Mouse (Mus musculus) spleen, adult 2 months (tissue): ENCODE measurements around the gene Atp6v1e2. TPM values are rescaled to one million over a fixed set of nuclear protein-coding genes. Genes with fewer than 3 reads are reported as not detected.

Source experiments
- DNase-seq, 2 experiments: peaks; one replicate each; pipeline versions ENCODE4 v3.0.0 to v3.0.0-alpha.2; 2012 to 2021; ENCODE audit warnings: low spot score in 2 of 2, low read depth in 1 of 2
- H3K27ac ChIP-seq: fragments of 200-500 bp; 2 replicates; pipeline ENCODE4 v1.5.1; 2012; ENCODE audit warnings: low read length, inconsistent platforms; ENCODE audit not compliant: insufficient read depth
- H3K27me3 ChIP-seq: fragments of 200-500 bp; 2 replicates; pipeline ENCODE4 v1.6.1; 2012; ENCODE audit warnings: mild to moderate bottlenecking, moderate library complexity, low read length, inconsistent platforms; ENCODE audit not compliant: control insufficient read depth, insufficient read depth
- H3K36me3 ChIP-seq: fragments of 200-500 bp; 2 replicates; pipeline ENCODE4 v1.6.1; 2012; ENCODE audit warnings: mild to moderate bottlenecking, low read length, inconsistent platforms; ENCODE audit not compliant: control insufficient read depth, insufficient read depth
- H3K4me1 ChIP-seq: fragments of 200-500 bp; 2 replicates; pipeline ENCODE4 v1.6.1; 2011; ENCODE audit warnings: inconsistent platforms; ENCODE audit not compliant: control insufficient read depth, insufficient read depth, insufficient read length
- H3K4me3 ChIP-seq: fragments of 200-500 bp; 2 replicates; pipeline ENCODE4 v1.5.1; 2011; ENCODE audit warnings: mild to moderate bottlenecking, inconsistent platforms; ENCODE audit not compliant: insufficient read depth, insufficient read length; ENCODE audit errors: extremely low read depth
- CTCF ChIP-seq: fragments of 200-500 bp; IDR thresholded peaks from 2 replicates; pipeline ENCODE4 v1.5.1; 2011; ENCODE audit warnings: mild to moderate bottlenecking, inconsistent platforms; ENCODE audit not compliant: insufficient read depth, insufficient read length, insufficient replicate concordance; ENCODE audit errors: extremely low read depth
- POLR2A ChIP-seq: fragments of 200-500 bp; IDR thresholded peaks from 2 replicates; pipeline ENCODE4 v1.6.1; 2011; ENCODE audit warnings: low read depth, low read length, inconsistent platforms
- WGBS: fragments of 180-500 bp; shearing (Covaris S2); methylation state at CpG from one replicate; pipeline ENCODE4 v1.1.7; 2018; 5-methylcytosine and 5-hydroxymethylcytosine counted together
- polyA plus RNA-seq: library from polyadenylated mRNA; depleted of rRNA; stranded (reverse); fragments of >200 nt; gene quantifications from 2 replicates; pipeline ENCODE4 v1.2.3, GENCODE M21; 2012

Gene Atp6v1e2
- polyA plus RNA-seq, 1 experiment, result not detected

GRCm38 (mm10) chr17:86926836-86927235, 20.9 kb downstream of the Atp6v1e2 start:
- TF ChIP-seq POLR2A (no peak), CTCF (no peak)
- no peak for DNase-seq
- WGBS, result 91% methylated on average over 3 of the region's 3 CpGs
- H3K27me3 ChIP-seq, result no peaks in the 10 kb centered on the region
- no peak overlapping the region for H3K27ac ChIP-seq
- H3K4me1 ChIP-seq, result no peaks in the 10 kb centered on the region
- H3K4me3 ChIP-seq, result no peak overlapping the region
- H3K36me3 ChIP-seq, result no peaks in the 10 kb centered on the region

DNA sequence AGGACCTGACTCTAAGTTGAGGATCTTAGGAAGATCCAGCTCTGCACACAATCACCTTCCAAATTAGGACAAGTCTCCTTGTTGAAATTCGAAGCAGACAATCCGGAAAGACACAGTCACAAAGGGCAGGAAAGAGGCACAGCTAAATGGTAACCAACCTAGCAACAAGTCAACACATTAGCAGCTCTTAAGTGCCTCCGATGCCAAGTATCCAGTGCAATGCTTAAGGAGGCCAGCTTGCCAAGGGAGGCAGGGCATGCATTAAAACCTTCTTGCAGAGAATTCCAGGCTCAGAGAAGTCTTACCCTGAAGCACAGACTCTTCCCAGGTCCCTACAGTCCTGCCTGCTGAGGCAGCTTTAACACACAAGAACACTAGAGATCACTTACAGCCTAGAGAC, 23.0 kb downstream of the Atp6v1e2 start:
- no peaks in the 10 kb centered on the region for H3K4me1 ChIP-seq
- no peak for DNase-seq
- no peaks in the 10 kb centered on the region for H3K36me3 ChIP-seq
- H3K27ac ChIP-seq, result no peak overlapping the region
- H3K4me3 ChIP-seq, result no peak overlapping the region
- TF ChIP-seq POLR2A (no peak), CTCF (no peak)
- no peaks in the 10 kb centered on the region for H3K27me3 ChIP-seq
- 84% methylated on average over 3 of the region's 3 CpGs for WGBS

DNA sequence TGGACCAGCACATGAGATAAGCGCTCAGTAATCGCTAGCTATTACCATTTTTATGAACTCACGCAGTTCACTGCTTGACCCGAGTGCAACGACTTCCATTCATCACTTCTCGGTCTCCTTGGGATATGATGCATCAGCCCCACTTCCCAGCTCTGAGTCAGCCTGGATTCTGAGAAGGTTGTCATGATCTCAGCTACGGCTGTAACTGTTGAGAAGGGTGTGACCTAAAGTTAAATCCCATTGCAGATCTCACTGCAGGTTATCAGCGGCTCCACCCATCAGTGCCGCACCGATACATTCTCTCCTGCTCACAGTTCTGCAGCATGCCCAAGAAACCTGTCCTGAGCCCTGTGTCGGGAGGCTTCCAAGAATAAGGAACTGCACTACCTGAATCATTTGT, 28.0 kb downstream of the Atp6v1e2 start:
- 92% methylated on average over 11 of the region's 11 CpGs for WGBS
- no peak for DNase-seq
- H3K27ac ChIP-seq, result no peak overlapping the region
- no peaks in the 10 kb centered on the region for H3K4me1 ChIP-seq
- no peaks in the 10 kb centered on the region for H3K36me3 ChIP-seq
- H3K4me3 ChIP-seq, result no peak overlapping the region
- H3K27me3 ChIP-seq, result no peaks in the 10 kb centered on the region
- no peak for TF ChIP-seq POLR2A
- TF ChIP-seq CTCF, result no peak

- no peaks in the 10 kb centered on the region for H3K4me1 ChIP-seq
- no peaks in the 10 kb centered on the region for H3K36me3 ChIP-seq
- no peaks in the 10 kb centered on the region for H3K27me3 ChIP-seq
- H3K27ac ChIP-seq, result no peak overlapping the region
- 51% methylated on average over 6 of the region's 6 CpGs for WGBS
- no peak for TF ChIP-seq POLR2A
- TF ChIP-seq CTCF, result peak; percentile 62; the same call in 1 of the 2 replicates
- H3K4me3 ChIP-seq, result no peak overlapping the region
- DNase-seq, result peak; percentile 8 to 31
Observed at GRCm38 (mm10) chr17:86918786-86919185, 28.9 kb downstream of the Atp6v1e2 start.

GRCm38 (mm10) chr17:86917048-86917447, 30.6 kb downstream of the Atp6v1e2 start, which contains the start of gene Tmem247:
Gene Tmem247, plus strand, starts transcription at chr17:86917348.
- TF ChIP-seq CTCF (no peak), POLR2A (no peak)
- WGBS, result 81% methylated on average over 10 of the region's 10 CpGs
- H3K36me3 ChIP-seq, result no peaks in the 10 kb centered on the region
- no peak within 1 kb of the TSS for H3K4me3 ChIP-seq
- no peaks in the 10 kb centered on the region for H3K4me1 ChIP-seq
- H3K27me3 ChIP-seq, result no peaks in the 10 kb centered on the region
- H3K27ac ChIP-seq, result no peak within 1 kb of the TSS
- no peak for DNase-seq

DNA sequence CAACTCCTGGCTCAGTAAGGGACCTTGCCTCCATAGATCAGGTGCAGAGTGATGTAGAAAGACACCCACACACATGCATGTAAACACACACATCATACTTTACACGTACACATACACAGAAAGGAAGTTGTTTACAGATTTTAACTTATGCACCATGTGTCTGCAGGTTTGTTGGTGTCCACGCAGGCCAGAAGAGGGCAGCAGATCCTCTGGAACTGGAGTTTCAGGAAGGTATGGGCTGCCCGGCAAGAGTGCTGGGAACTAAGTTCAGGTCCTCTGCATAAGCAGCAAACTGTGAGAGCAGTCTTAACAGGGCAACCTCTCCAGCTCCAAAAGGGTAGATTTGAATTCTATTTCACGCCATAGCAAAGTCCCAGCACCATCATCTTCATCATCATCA, 32.2 kb downstream of the Atp6v1e2 start:
- Histone ChIP-seq H3K27me3 (no peaks in the 10 kb centered on the region), H3K36me3 (no peaks in the 10 kb centered on the region), H3K4me3 (no peak overlapping the region), H3K27ac (no peak overlapping the region), H3K4me1 (no peaks in the 10 kb centered on the region)
- 84% methylated on average over 4 of the region's 4 CpGs for WGBS
- DNase-seq, result no peak
- TF ChIP-seq POLR2A (no peak), CTCF (no peak)

DNA sequence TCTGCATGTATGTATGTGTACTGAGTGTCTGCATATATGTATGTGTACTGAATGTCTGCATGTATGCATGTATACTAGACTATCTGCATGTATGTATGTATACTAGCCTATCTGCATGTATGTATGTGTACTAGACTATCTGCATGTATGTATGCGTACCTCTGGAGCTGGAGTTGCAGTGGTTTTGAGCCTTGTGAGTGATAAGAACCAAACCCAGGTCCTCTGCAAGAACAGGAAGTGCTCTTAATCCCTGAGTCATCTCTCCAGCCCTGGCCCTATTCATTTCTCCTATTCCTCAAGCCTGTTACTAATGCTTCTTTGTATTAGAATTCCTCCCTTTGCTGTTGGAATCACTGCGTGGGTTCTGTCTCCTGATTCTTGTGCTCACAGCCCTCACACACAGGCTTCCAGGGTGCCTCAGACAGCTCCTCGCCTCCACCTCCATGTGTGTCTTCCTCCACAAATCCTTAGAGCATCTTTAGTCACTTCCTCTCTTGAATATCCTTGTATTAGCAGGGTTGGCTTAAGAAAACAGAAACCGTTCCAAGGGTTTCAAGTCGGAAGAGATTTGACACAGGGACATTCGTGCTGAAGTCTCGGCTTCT, 34.6 kb downstream of the Atp6v1e2 start:
- no peak overlapping the region for H3K4me3 ChIP-seq
- H3K36me3 ChIP-seq, result no peaks in the 10 kb centered on the region
- DNase-seq, result no peak
- H3K27me3 ChIP-seq, result no peaks in the 10 kb centered on the region
- TF ChIP-seq CTCF, result no peak
- no peak overlapping the region for H3K27ac ChIP-seq
- WGBS, result 82% methylated on average over 7 of the region's 7 CpGs
- H3K4me1 ChIP-seq, result no peaks in the 10 kb centered on the region
